Mouse (Mus musculus): ENCODE measurements at regions not wholly inside any gene's neighbourhood (a gene's known extent, or its start where the extent isn't known, plus 50 kb on each side); places are given as distances from the start of the nearest gene placed in this dataset.

DNA sequence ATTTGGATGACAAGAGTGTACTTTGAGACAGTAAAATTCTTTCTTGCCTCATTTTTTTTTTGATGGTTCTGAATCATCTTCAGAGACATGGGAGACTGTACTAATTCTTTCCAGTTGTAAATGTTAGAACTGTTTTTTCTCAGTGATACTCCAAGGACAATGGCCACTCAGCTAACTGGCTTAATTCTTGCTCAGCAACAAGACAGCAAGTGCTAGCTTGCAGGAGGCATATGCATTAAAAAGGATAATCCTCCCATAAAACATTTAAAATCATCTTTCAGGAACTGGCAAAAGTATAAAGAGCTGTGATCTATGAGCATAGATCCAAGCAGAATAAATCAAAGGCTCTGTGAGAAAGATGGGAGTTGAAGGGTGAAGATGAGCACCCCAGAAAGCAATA is 587.9 kb upstream of the Nrsn1 start:
- Histone ChIP-seq H3K4me2 (replicated peaks; ENCODE audit: low read depth, low read length) (no peak overlapping the region), H3K36me3 (ENCODE audit: control insufficient read depth, insufficient read depth, low read length) (no peaks in the 10 kb centered on the region), H3K27ac (ENCODE audit: low read length) (no peak overlapping the region), H3K27me3 (ENCODE audit: control insufficient read depth, insufficient read depth, low read length) (no peaks in the 10 kb centered on the region), H3K4me3 (ENCODE audit: low read depth, low read length) (no peak overlapping the region), H3K9me3 (ENCODE audit: control insufficient read depth, low read depth, low read length) (no peaks in the 10 kb centered on the region), H3K4me1 (ENCODE audit: control insufficient read depth, insufficient read depth, low read length) (no peaks in the 10 kb centered on the region), H3K9ac (replicated peaks; ENCODE audit: low read depth, low read length) (no peak overlapping the region)
- no peak for ATAC-seq (ENCODE audit: insufficient number of reproducible peaks, insufficient read depth, low FRiP score, low read depth)

DNA sequence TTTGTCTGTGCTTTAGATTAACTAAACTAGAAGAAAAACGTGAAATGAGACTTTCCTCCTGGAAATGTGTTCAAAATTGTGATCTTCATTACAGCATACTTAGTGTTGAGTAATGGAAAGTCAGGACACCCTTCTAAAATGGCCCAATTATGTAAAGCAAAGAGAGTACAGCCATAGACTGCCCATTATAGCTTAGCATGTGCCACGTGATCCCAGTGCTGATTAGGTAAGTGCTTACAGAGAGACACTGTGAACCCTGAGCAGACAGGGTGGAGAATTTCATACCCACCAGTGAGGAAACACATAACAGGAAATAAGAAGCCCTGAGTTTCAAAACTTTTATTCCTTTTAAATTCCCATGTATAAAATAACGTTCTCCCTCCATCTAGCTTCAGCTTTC is 587.3 kb upstream of the Nrsn1 start:
- H3K4me3 ChIP-seq (ENCODE audit: low read depth, low read length) = no peak overlapping the region
- ATAC-seq (ENCODE audit: insufficient number of reproducible peaks, insufficient read depth, low FRiP score, low read depth) = no peak
- 58% methylated on average over 3 of the region's 3 CpGs for WGBS

DNA sequence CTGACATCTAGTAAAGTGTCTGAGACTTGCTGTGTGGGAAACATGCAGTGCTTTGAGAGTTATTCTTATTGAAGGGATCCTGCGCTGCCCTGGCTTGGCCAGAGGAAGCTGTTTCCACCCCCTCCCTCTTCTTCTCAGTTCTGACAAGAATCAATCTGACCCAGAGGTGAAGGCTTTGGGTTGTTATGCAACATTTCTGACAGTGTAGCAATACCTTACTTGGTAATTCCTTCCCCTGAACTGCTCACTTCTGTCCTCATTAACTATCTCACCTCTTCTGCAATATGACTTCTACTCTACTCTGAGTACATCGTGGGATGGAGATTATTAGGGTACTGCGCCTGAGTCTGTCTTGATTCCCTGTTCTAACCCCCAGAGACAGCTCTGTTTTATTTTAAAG is 586.8 kb upstream of the Nrsn1 start:
- Histone ChIP-seq H3K4me3 (ENCODE audit: low read depth, low read length) (no peak overlapping the region), H3K4me1 (ENCODE audit: control insufficient read depth, insufficient read depth, low read length) (no peaks in the 10 kb centered on the region), H3K27ac (ENCODE audit: low read length) (no peak overlapping the region), H3K27me3 (ENCODE audit: control insufficient read depth, insufficient read depth, low read length) (no peaks in the 10 kb centered on the region), H3K36me3 (ENCODE audit: control insufficient read depth, insufficient read depth, low read length) (no peaks in the 10 kb centered on the region), H3K9ac (replicated peaks; ENCODE audit: low read depth, low read length) (no peak overlapping the region), H3K4me2 (replicated peaks; ENCODE audit: low read depth, low read length) (no peak overlapping the region), H3K9me3 (ENCODE audit: control insufficient read depth, low read depth, low read length) (no peaks in the 10 kb centered on the region)
- 83% methylated on average over 3 of the region's 3 CpGs for WGBS
- ATAC-seq (ENCODE audit: insufficient number of reproducible peaks, insufficient read depth, low FRiP score, low read depth) = no peak

More for the DNA sequence above, 587.3 kb upstream of the Nrsn1 start:
- Histone ChIP-seq H3K27ac (ENCODE audit: low read length) (no peak overlapping the region), H3K27me3 (ENCODE audit: control insufficient read depth, insufficient read depth, low read length) (no peaks in the 10 kb centered on the region), H3K36me3 (ENCODE audit: control insufficient read depth, insufficient read depth, low read length) (no peaks in the 10 kb centered on the region), H3K9ac (replicated peaks; ENCODE audit: low read depth, low read length) (no peak overlapping the region), H3K4me2 (replicated peaks; ENCODE audit: low read depth, low read length) (no peak overlapping the region), H3K9me3 (ENCODE audit: control insufficient read depth, low read depth, low read length) (no peaks in the 10 kb centered on the region), H3K4me1 (ENCODE audit: control insufficient read depth, insufficient read depth, low read length) (no peaks in the 10 kb centered on the region)

DNA sequence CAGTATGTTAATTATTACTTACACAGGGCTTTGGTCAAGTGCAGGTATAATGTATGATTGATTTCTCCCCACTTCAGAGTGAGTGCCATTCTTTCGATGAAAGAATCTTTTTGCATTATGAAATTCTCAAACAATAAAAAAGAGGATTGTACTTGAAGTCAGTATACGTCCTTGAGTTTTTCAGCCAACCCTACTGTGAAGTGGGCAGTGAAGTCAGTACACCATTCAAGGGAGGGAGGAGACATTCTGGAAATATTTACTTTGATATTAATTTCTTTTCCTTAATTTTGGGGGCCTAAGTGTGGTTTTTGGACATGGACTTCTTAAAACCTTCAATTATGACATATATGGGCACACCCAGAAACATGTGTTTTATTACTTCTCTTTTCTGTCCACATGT is 586.2 kb upstream of the Nrsn1 start:
- no peaks in the 10 kb centered on the region for H3K36me3 ChIP-seq (ENCODE audit: control insufficient read depth, insufficient read depth, low read length)
- no peaks in the 10 kb centered on the region for H3K4me1 ChIP-seq (ENCODE audit: control insufficient read depth, insufficient read depth, low read length)
- no peaks in the 10 kb centered on the region for H3K27me3 ChIP-seq (ENCODE audit: control insufficient read depth, insufficient read depth, low read length)
- H3K4me2 ChIP-seq (replicated peaks; ENCODE audit: low read depth, low read length) = no peak overlapping the region
- no peak for ATAC-seq (ENCODE audit: insufficient number of reproducible peaks, insufficient read depth, low FRiP score, low read depth)
- no peak overlapping the region for H3K4me3 ChIP-seq (ENCODE audit: low read depth, low read length)
- no peak overlapping the region for H3K9ac ChIP-seq (replicated peaks; ENCODE audit: low read depth, low read length)
- H3K9me3 ChIP-seq (ENCODE audit: control insufficient read depth, low read depth, low read length) = no peaks in the 10 kb centered on the region
- H3K27ac ChIP-seq (ENCODE audit: low read length) = no peak overlapping the region
- WGBS = 79% methylated on average over 2 of the region's 2 CpGs

GRCm38 (mm10) chr13:25848156-25848555 is 577.9 kb upstream of the Nrsn1 start:
- Histone ChIP-seq H3K9me3 (ENCODE audit: control insufficient read depth, low read depth, low read length) (no peaks in the 10 kb centered on the region), H3K4me1 (ENCODE audit: control insufficient read depth, insufficient read depth, low read length) (no peaks in the 10 kb centered on the region), H3K4me3 (ENCODE audit: low read depth, low read length) (no peak overlapping the region), H3K36me3 (ENCODE audit: control insufficient read depth, insufficient read depth, low read length) (no peaks in the 10 kb centered on the region), H3K4me2 (replicated peaks; ENCODE audit: low read depth, low read length) (no peak overlapping the region), H3K9ac (replicated peaks; ENCODE audit: low read depth, low read length) (no peak overlapping the region), H3K27me3 (ENCODE audit: control insufficient read depth, insufficient read depth, low read length) (no peaks in the 10 kb centered on the region), H3K27ac (ENCODE audit: low read length) (no peak overlapping the region)
- 73% methylated on average over 4 of the region's 4 CpGs for WGBS
- ATAC-seq (ENCODE audit: insufficient number of reproducible peaks, insufficient read depth, low FRiP score, low read depth) = no peak

DNA sequence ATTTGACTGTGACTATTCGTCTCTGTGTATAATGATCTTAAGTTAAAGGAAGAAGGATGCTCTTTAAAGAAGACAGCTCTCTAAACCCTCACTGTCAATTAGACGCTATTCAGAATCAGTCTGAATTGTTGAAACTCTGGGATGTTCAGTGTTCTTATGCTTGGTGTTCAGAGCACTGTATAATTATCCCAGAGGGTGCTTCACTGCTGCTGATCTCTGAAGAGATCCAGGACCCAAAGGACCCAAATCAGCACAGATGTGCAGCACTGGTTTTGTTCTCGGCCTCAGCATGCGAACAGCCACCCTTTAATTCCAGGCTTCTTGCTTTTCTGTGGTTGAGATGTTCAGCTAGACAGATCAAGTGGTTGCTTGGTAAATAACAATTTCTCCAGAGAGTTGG is 567.9 kb upstream of the Nrsn1 start:
- no peaks in the 10 kb centered on the region for H3K27me3 ChIP-seq (ENCODE audit: control insufficient read depth, insufficient read depth, low read length)
- H3K9me3 ChIP-seq (ENCODE audit: control insufficient read depth, low read depth, low read length) = no peaks in the 10 kb centered on the region
- no peak overlapping the region for H3K4me2 ChIP-seq (replicated peaks; ENCODE audit: low read depth, low read length)
- H3K27ac ChIP-seq (ENCODE audit: low read length) = no peak overlapping the region
- ATAC-seq (ENCODE audit: insufficient number of reproducible peaks, insufficient read depth, low FRiP score, low read depth) = no peak
- no peaks in the 10 kb centered on the region for H3K4me1 ChIP-seq (ENCODE audit: control insufficient read depth, insufficient read depth, low read length)
- no peak overlapping the region for H3K9ac ChIP-seq (replicated peaks; ENCODE audit: low read depth, low read length)
- no peaks in the 10 kb centered on the region for H3K36me3 ChIP-seq (ENCODE audit: control insufficient read depth, insufficient read depth, low read length)
- no peak overlapping the region for H3K4me3 ChIP-seq (ENCODE audit: low read depth, low read length)
- WGBS = 82% methylated on average over 4 of the region's 4 CpGs

DNA sequence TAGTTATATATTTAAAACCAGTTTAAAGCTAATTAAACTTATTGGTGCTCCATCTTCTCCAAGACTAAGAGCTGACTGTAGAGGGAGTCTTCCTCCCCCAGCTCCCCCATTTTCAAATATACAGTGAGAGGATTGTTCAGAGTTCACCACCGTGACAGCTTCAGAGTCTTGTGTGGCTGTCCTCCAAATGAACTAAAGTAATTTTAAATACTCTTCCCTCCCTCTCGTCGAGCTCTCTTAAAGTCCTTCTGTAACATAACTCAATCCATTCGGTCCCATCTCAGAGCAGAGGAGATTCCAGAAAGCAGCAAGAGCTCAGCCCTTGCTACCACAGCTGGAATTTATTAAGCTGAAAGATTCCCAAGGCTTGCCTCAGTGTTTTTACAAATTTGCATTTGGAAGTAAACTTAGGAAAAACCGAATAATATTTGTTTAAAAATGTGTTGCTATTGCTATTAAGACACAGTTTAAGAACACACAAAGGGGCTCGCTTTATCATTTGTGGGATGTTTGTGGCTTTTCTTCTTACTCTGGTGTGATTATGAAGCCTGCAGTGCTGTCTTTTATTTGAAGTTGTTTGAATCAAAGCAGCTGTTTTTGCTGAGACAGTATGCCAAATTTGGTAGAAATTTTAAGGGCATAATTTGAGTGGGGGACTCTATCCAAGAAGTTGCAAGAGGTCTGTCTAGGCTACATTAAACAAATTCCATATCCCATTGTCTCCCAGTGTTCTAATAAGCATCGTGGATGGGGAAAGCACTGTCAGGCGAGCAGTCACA is 559.0 kb upstream of the Nrsn1 start:
- H3K4me2 ChIP-seq (replicated peaks; ENCODE audit: low read depth, low read length) = no peak overlapping the region
- ATAC-seq (ENCODE audit: insufficient number of reproducible peaks, insufficient read depth, low FRiP score, low read depth) = peak; percentile 85; the same call in 1 of the 2 replicates

DNA sequence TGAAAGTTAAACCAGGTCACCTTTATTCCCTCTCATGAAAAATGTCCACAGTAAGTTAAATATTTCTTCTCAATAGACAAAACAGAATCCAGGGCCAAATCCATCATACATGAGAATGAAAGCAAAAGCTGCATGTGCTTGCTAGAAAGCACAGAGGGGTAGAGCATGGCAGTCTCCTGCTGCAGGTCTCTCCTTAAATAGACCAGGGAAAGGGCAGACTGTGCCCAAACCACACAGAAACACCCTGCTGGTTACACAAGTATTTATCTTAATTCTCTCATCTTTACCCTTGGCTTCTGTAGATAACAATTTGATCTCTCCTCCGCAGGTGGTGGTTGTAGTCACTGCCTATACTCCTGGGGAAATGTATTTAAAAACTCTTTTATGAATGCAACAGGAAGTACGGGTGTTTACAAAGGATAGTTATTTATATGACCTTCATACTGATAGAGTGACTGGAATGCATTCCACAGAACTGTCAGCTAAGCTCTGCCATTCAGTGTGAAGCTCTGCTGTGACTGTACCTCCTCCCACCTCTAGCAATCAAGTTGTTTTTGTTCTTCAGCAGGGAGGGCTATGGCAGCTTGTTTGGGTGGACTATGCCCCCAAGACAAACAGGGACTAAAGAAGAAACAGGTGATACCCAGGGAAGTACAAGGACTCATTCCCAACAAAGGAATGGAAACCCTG is 538.4 kb upstream of the Nrsn1 start:
- Histone ChIP-seq H3K4me2 (replicated peaks; ENCODE audit: low read depth, low read length) (no peak overlapping the region), H3K27ac (ENCODE audit: low read length) (no peak overlapping the region), H3K9ac (replicated peaks; ENCODE audit: low read depth, low read length) (no peak overlapping the region), H3K27me3 (ENCODE audit: control insufficient read depth, insufficient read depth, low read length) (no peaks in the 10 kb centered on the region), H3K4me3 (ENCODE audit: low read depth, low read length) (no peak overlapping the region), H3K4me1 (ENCODE audit: control insufficient read depth, insufficient read depth, low read length) (0 out of 2 replicates have a peak, but pooled peaks cover 3% of the 10 kb centered on the region), H3K9me3 (ENCODE audit: control insufficient read depth, low read depth, low read length) (no peaks in the 10 kb centered on the region), H3K36me3 (ENCODE audit: control insufficient read depth, insufficient read depth, low read length) (no peaks in the 10 kb centered on the region)
- WGBS = 32% methylated on average over 2 of the region's 2 CpGs
- no peak for ATAC-seq (ENCODE audit: insufficient number of reproducible peaks, insufficient read depth, low FRiP score, low read depth)

More for the DNA sequence above, 559.0 kb upstream of the Nrsn1 start:
- WGBS = 29% methylated on average over 8 of the region's 8 CpGs
- Histone ChIP-seq H3K9me3 (ENCODE audit: control insufficient read depth, low read depth, low read length) (no peaks in the 10 kb centered on the region), H3K4me3 (ENCODE audit: low read depth, low read length) (no peak overlapping the region), H3K36me3 (ENCODE audit: control insufficient read depth, insufficient read depth, low read length) (no peaks in the 10 kb centered on the region), H3K27me3 (ENCODE audit: control insufficient read depth, insufficient read depth, low read length) (no peaks in the 10 kb centered on the region), H3K27ac (ENCODE audit: low read length) (peak overlapping the region; percentile 89), H3K9ac (replicated peaks; ENCODE audit: low read depth, low read length) (no peak overlapping the region), H3K4me1 (ENCODE audit: control insufficient read depth, insufficient read depth, low read length) (peaks cover 12% of the 10 kb centered on the region; the same call in 1 of the 2 replicates)

Data from stomach, embryonic 14.5 days (tissue).